Mouse (Mus musculus): ENCODE data around the gene E030030I06Rik. TPM values are rescaled to one million over a fixed set of nuclear protein-coding genes. Genes with fewer than 3 reads are reported as not detected.
"Not testable (repeated sequence)": the region's sequence is repeated elsewhere in the genome, so short reads cannot be mapped to it uniquely, and the experiment has no call there.

E030030I06Rik gene
- polyA plus RNA-seq, 1 experiment from 2014 or later, result 30.1 TPM

- H3K4me3 ChIP-seq (ENCODE audit: low read length), result no peak overlapping the region
Observed at GRCm38 (mm10) chr10:22074531-22074930, 74.5 kb downstream of the E030030I06Rik start.

GRCm38 (mm10) chr10:22072739-22073138, 76.3 kb downstream of the E030030I06Rik start:
- no peak overlapping the region for H3K4me2 ChIP-seq (replicated peaks; ENCODE audit: low read depth, low read length)
- H3K4me1 ChIP-seq (ENCODE audit: insufficient read depth, low read length), result no peaks in the 10 kb centered on the region
- no peak overlapping the region for H3K9ac ChIP-seq (replicated peaks; ENCODE audit: low read length)
- no peak for ATAC-seq (ENCODE audit: low FRiP score, low TSS enrichment)
- WGBS, result 69% methylated on average over 2 of the region's 2 CpGs
- no peaks in the 10 kb centered on the region for H3K27me3 ChIP-seq (ENCODE audit: insufficient read depth, low read length)
- no peak overlapping the region for H3K27ac ChIP-seq (ENCODE audit: low read length)
- no peaks in the 10 kb centered on the region for H3K36me3 ChIP-seq (ENCODE audit: insufficient read depth, low read length)
- H3K9me3 ChIP-seq (ENCODE audit: low read length), result no peaks in the 10 kb centered on the region
- H3K4me3 ChIP-seq (ENCODE audit: low read length), result no peak overlapping the region

More at GRCm38 (mm10) chr10:22074531-22074930, 74.5 kb downstream of the E030030I06Rik start:
- Histone ChIP-seq H3K27ac (ENCODE audit: low read length) (no peak overlapping the region), H3K9me3 (ENCODE audit: low read length) (no peaks in the 10 kb centered on the region), H3K4me1 (ENCODE audit: insufficient read depth, low read length) (no peaks in the 10 kb centered on the region), H3K9ac (replicated peaks; ENCODE audit: low read length) (no peak overlapping the region), H3K36me3 (ENCODE audit: insufficient read depth, low read length) (no peaks in the 10 kb centered on the region), H3K27me3 (ENCODE audit: insufficient read depth, low read length) (no peaks in the 10 kb centered on the region), H3K4me2 (replicated peaks; ENCODE audit: low read depth, low read length) (no peak overlapping the region)
- WGBS, result 89% methylated on average over 2 of the region's 2 CpGs
- ATAC-seq (ENCODE audit: low FRiP score, low TSS enrichment), result no peak

GRCm38 (mm10) chr10:22070576-22070975, 78.5 kb downstream of the E030030I06Rik start:
- Histone ChIP-seq H3K27me3 (ENCODE audit: insufficient read depth, low read length) (no peaks in the 10 kb centered on the region), H3K4me3 (ENCODE audit: low read length) (no peak overlapping the region), H3K4me2 (replicated peaks; ENCODE audit: low read depth, low read length) (no peak overlapping the region), H3K9ac (replicated peaks; ENCODE audit: low read length) (no peak overlapping the region), H3K4me1 (ENCODE audit: insufficient read depth, low read length) (no peaks in the 10 kb centered on the region), H3K27ac (ENCODE audit: low read length) (no peak overlapping the region), H3K9me3 (ENCODE audit: low read length) (no peaks in the 10 kb centered on the region), H3K36me3 (ENCODE audit: insufficient read depth, low read length) (no peaks in the 10 kb centered on the region)
- no peak for ATAC-seq (ENCODE audit: low FRiP score, low TSS enrichment)
- 46% methylated on average over 4 of the region's 4 CpGs for WGBS

GRCm38 (mm10) chr10:22070168-22070567, 78.9 kb downstream of the E030030I06Rik start:
- H3K9ac ChIP-seq (replicated peaks; ENCODE audit: low read length), result no peak overlapping the region
- ATAC-seq (ENCODE audit: low FRiP score, low TSS enrichment), result no peak
- H3K4me2 ChIP-seq (replicated peaks; ENCODE audit: low read depth, low read length), result no peak overlapping the region
- H3K27ac ChIP-seq (ENCODE audit: low read length), result no peak overlapping the region
- H3K4me3 ChIP-seq (ENCODE audit: low read length), result no peak overlapping the region
- H3K4me1 ChIP-seq (ENCODE audit: insufficient read depth, low read length), result no peaks in the 10 kb centered on the region
- 86% methylated on average over 2 of the region's 2 CpGs for WGBS
- no peaks in the 10 kb centered on the region for H3K9me3 ChIP-seq (ENCODE audit: low read length)
- H3K36me3 ChIP-seq (ENCODE audit: insufficient read depth, low read length), result no peaks in the 10 kb centered on the region
- no peaks in the 10 kb centered on the region for H3K27me3 ChIP-seq (ENCODE audit: insufficient read depth, low read length)

- not testable (repeated sequence) for H3K4me2 ChIP-seq (replicated peaks; ENCODE audit: low read depth, low read length); ATAC-seq (ENCODE audit: low FRiP score, low TSS enrichment); H3K36me3 ChIP-seq (ENCODE audit: insufficient read depth, low read length); H3K4me3 ChIP-seq (ENCODE audit: low read length); H3K9ac ChIP-seq (replicated peaks; ENCODE audit: low read length); H3K4me1 ChIP-seq (ENCODE audit: insufficient read depth, low read length); H3K9me3 ChIP-seq (ENCODE audit: low read length); H3K27me3 ChIP-seq (ENCODE audit: insufficient read depth, low read length); H3K27ac ChIP-seq (ENCODE audit: low read length)
- 90% methylated on average over 7 of the region's 7 CpGs for WGBS
Observed at GRCm38 (mm10) chr10:22067979-22068378, 81.1 kb downstream of the E030030I06Rik start, which contains the start of gene 4930444G20Rik. Gene 4930444G20Rik, minus strand, starts transcription at chr10:22068079.

Other genes starting within 250 kb of the E030030I06Rik start
- not detected in 2 replicates for gene 4930444G20Rik, start 81.2 kb downstream of the E030030I06Rik start, polyA plus RNA-seq (2015; fragmentation: Nextera tagmentation; extraction: Ambion mirVana)
- gene Raet1e, start 9.3 kb upstream of the E030030I06Rik start, polyA plus RNA-seq (2015; fragmentation: Nextera tagmentation; extraction: Ambion mirVana), result 12.5 and 13.1 TPM in 2 replicates
- 1.5 and 1.7 TPM in 2 replicates for gene H60b, start 9.3 kb upstream of the E030030I06Rik start, polyA plus RNA-seq (2015; fragmentation: Nextera tagmentation; extraction: Ambion mirVana)
- 13.1 and 14.0 TPM in 2 replicates for gene Raet1d, start 211.3 kb upstream of the E030030I06Rik start, polyA plus RNA-seq (2015; fragmentation: Nextera tagmentation; extraction: Ambion mirVana)

Measured in kidney, embryonic 16.5 days (tissue).